Mouse (Mus musculus): ENCODE results near the gene Phyhd1. TPM values are rescaled to one million over a fixed set of nuclear protein-coding genes. Genes with fewer than 3 reads are reported as not detected.

The Phyhd1 gene
- polyA plus RNA-seq, 2 experiments from 2014 or later = 3.9 to 4.8 TPM

GRCm38 (mm10) chr2:30285416-30286181, 19.6 kb downstream of the Phyhd1 start:
- ATAC-seq = peak; percentile 41

GRCm38 (mm10) chr2:30286192-30287026, 20.4 kb downstream of the Phyhd1 start, which contains the start of the genes Dolk and Nup188:
Gene Dolk, minus strand, starts transcription at chr2:30286334.
Gene Nup188, plus strand, starts transcription at chr2:30286397.
- peak; percentile 80 for ATAC-seq

DNA sequence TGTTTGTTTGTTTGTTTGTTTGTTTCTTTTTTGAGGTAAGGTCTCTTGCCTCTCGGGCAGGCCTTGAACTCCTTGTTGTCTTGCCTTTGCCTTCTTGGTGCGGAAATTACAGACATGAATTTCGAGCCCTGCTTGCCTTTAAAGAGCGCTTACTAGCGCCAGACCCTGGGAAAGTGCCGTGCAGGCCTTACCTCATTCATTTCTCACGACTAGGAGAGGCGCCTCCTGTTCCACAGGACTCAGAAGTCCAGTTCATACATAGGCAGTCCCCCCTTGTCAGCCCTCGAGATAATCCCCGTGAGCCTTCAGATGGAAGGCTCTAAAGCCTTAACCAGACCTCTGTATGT, 21.0 kb downstream of the Phyhd1 start:
- ATAC-seq = no peak

DNA sequence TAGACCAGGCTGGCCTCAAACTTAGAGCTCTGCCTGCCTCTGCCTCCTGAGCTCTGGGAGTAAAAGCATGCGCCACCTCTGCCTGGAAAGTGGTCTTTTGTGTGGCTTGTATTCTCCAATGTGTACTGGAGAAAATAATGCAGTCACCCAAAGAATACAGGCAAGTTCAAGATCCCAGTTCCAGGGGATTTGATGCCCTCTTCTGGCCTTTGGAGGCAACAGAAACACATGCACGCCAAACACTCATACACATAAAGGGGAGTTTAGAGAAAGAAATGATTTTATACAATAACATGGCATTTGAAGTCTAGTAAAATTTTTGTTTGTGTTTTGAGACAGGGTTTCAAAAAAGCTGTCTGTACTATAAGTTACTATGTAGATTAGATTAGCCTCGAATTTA, 33.5 kb downstream of the Phyhd1 start:
- ATAC-seq = no peak

GRCm38 (mm10) chr2:30299966-30300365, 34.0 kb downstream of the Phyhd1 start:
- ATAC-seq = no peak

GRCm38 (mm10) chr2:30306087-30306486, 40.1 kb downstream of the Phyhd1 start:
- no peak for ATAC-seq

- no peak for ATAC-seq
These were observed 43.3 kb downstream of the Phyhd1 start for GRCm38 (mm10) chr2:30309351-30309750.

DNA sequence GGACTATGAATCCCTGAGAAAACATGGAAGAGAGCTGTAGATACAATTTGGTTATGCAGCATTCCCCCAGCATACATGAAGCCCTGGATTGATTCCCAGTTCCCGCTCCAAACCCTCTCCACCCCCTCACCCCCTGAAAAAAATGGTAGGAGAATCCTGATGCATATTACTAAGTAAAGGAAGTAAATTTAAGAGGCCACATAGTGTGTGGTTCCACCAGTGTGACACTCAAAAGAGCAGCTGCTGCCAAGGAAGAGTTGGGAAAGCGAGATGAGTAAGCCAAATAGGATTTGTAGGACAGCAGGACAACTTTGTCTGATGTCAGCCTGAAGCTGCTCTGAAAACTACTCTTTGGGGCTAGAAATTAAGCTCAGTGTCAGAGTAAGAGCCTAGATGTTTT, 45.5 kb downstream of the Phyhd1 start:
- no peak for ATAC-seq

DNA sequence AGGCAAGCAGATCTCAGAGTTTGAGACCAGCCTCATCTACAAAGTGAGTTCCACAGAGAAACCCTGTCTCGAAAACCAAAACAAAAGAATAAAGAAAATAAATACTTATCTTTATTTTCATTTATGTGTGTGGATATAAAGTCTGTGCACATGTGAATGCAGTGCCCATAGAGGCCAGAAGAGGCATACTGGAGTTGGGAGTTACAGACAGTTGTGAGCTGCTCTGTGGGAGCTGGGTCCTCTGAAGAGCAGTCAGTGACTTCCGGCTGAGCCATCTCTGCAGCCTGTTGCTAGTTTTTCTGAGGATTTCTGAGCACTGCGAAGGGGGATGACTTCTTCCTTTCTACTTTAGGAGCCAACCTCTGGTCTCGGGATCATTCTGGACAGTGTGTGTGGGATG, 50.1 kb downstream of the Phyhd1 start:
- ATAC-seq = no peak

GRCm38 (mm10) chr2:30316955-30317354, 51.0 kb downstream of the Phyhd1 start:
- no peak for ATAC-seq

- ATAC-seq = no peak
These were observed 53.3 kb downstream of the Phyhd1 start for GRCm38 (mm10) chr2:30319260-30319659.

- ATAC-seq = no peak
These were observed 57.1 kb downstream of the Phyhd1 start for GRCm38 (mm10) chr2:30323111-30323510.

DNA sequence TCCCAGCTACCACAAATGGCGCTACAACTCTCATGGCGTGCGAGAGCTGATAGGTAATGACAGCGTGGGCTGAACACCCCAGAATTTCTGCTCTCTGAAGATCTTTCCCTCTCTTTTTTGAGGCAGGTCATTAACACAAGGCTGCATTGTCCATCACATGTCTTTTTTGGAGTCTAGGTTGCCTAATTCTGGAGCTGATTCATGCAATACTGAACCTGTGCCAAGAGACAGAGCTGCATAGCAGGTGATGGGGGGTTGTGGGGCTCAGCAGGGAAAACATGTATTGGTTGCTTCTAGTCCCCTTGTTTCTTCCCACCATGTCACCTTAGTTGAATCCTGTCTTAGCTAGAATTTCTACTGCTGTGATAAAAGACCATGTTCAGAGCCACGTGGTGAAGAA, 59.3 kb downstream of the Phyhd1 start:
- ATAC-seq = no peak

- no peak for ATAC-seq
These were observed 61.3 kb downstream of the Phyhd1 start for GRCm38 (mm10) chr2:30327276-30327675.

GRCm38 (mm10) chr2:30328791-30329190, 62.8 kb downstream of the Phyhd1 start:
- no peak for ATAC-seq

Other genes with a start within 250 kb of the Phyhd1 start
- gene Wdr34, start 217.3 kb upstream of the Phyhd1 start, polyA plus RNA-seq (2017; shearing (Covaris generic)) = 1 to 10 TPM in 1 of 2 experiments, under 1 TPM in 1; 0.87 to 1.4 TPM
- gene Set, start 208.8 kb upstream of the Phyhd1 start, polyA plus RNA-seq (2017; shearing (Covaris generic)) = 100 to 1,000 TPM; 369 to 379 TPM
- under 1 TPM in 1 of 2 experiments, not detected in 1; 0.41 TPM for gene Pkn3, start 188.5 kb upstream of the Phyhd1 start, polyA plus RNA-seq (2017; shearing (Covaris generic))
- 10 to 100 TPM; 31.6 to 32.4 TPM for gene Zdhhc12, start 172.6 kb upstream of the Phyhd1 start, polyA plus RNA-seq (2017; shearing (Covaris generic))
- gene Zer1, start 141.6 kb upstream of the Phyhd1 start, polyA plus RNA-seq (2017; shearing (Covaris generic)) = 10 to 100 TPM; 14.5 to 15.2 TPM
- gene Tbc1d13, start 132.5 kb upstream of the Phyhd1 start, polyA plus RNA-seq (2017; shearing (Covaris generic)) = 1 to 10 TPM; 6.8 to 6.9 TPM
- 1 to 10 TPM; 2.6 to 3.3 TPM for gene Endog, start 94.7 kb upstream of the Phyhd1 start, polyA plus RNA-seq (2017; shearing (Covaris generic))
- gene Spout1, start 87.7 kb upstream of the Phyhd1 start, polyA plus RNA-seq (2017; shearing (Covaris generic)) = 10 to 100 TPM; 32.0 to 33.8 TPM
- 1 to 10 TPM; 7.0 to 7.7 TPM for gene Kyat1, start 60.4 kb upstream of the Phyhd1 start, polyA plus RNA-seq (2017; shearing (Covaris generic))
- gene Lrrc8a, start 28.5 kb upstream of the Phyhd1 start, polyA plus RNA-seq (2017; shearing (Covaris generic)) = 10 to 100 TPM; 34.4 to 38.4 TPM
- not detected for gene Gm28035, start 25.6 kb upstream of the Phyhd1 start, polyA plus RNA-seq (2017; shearing (Covaris generic))
- not detected for gene Gm28038, start 14.8 kb downstream of the Phyhd1 start, polyA plus RNA-seq (2017; shearing (Covaris generic))
- 10 to 100 TPM; 11.6 to 13.6 TPM for gene Dolk, start 20.1 kb downstream of the Phyhd1 start, polyA plus RNA-seq (2017; shearing (Covaris generic))
- 10 to 100 TPM; 25.8 to 30.6 TPM for gene Nup188, start 20.2 kb downstream of the Phyhd1 start, polyA plus RNA-seq (2017; shearing (Covaris generic))
- gene Sh3glb2, start 93.1 kb downstream of the Phyhd1 start, polyA plus RNA-seq (2017; shearing (Covaris generic)) = 100 to 1,000 TPM in 1 of 2 experiments, 10 to 100 TPM in 1; 80.5 to 105 TPM
- gene Miga2, start 98.0 kb downstream of the Phyhd1 start, polyA plus RNA-seq (2017; shearing (Covaris generic)) = 1 to 10 TPM; 1.3 to 7.4 TPM
- gene Dolpp1, start 126.1 kb downstream of the Phyhd1 start, polyA plus RNA-seq (2017; shearing (Covaris generic)) = 10 to 100 TPM; 15.3 to 18.3 TPM
- 1 to 10 TPM; 2.9 to 3.5 TPM for gene Crat, start 149.6 kb downstream of the Phyhd1 start, polyA plus RNA-seq (2017; shearing (Covaris generic))
- gene Ptpa, start 149.8 kb downstream of the Phyhd1 start, polyA plus RNA-seq (2017; shearing (Covaris generic)) = 10 to 100 TPM; 46.4 to 73.2 TPM
- gene Ier5l, start 208.0 kb downstream of the Phyhd1 start, polyA plus RNA-seq (2017; shearing (Covaris generic)) = under 1 TPM in 1 of 2 experiments, not detected in 1; 0.16 TPM